Mouse (Mus musculus) frontal cortex, adult (tissue): Measurements from ENCODE around the gene Psmb3.
A peak's percentile ranks its signal among the peaks of the same experiment; 100 is the strongest.
"Not testable (repeated sequence)": the region's sequence is repeated elsewhere in the genome, so short reads cannot be mapped to it uniquely, and the experiment has no call there.

Experiments used
- ATAC-seq: cut with Nextera tagmentation; 2 replicates; pipeline ENCODE4 v1.9.2; 2017; ENCODE audit warnings: mild to moderate bottlenecking, moderate library complexity, mixed read lengths; ENCODE audit not compliant: low TSS enrichment

The Psmb3 gene

GRCm38 (mm10) chr11:97695712-97696401 is 7.3 kb upstream of the Psmb3 start:
- ATAC-seq, result no peak

GRCm38 (mm10) chr11:97696669-97697068 is 6.5 kb upstream of the Psmb3 start:
- no peak for ATAC-seq

GRCm38 (mm10) chr11:97697199-97697890 is 5.9 kb upstream of the Psmb3 start:
- no peak for ATAC-seq

GRCm38 (mm10) chr11:97697891-97698529 is 5.2 kb upstream of the Psmb3 start:
- ATAC-seq, result no peak

- ATAC-seq, result no peak
Measured at GRCm38 (mm10) chr11:97698741-97699611, 4.2 kb upstream of the Psmb3 start.

- ATAC-seq, result 0 out of 2 replicates have a peak, but pooled peaks have one; percentile 0
Measured at GRCm38 (mm10) chr11:97699626-97700002, 3.6 kb upstream of the Psmb3 start.

GRCm38 (mm10) chr11:97700003-97700745 is 3.0 kb upstream of the Psmb3 start, which contains the start of gene Pcgf2:
Gene Pcgf2, minus strand, starts transcription at chr11:97700497.
- ATAC-seq, result peak; percentile 18; the same call in 1 of the 2 replicates

GRCm38 (mm10) chr11:97700746-97701580 is 2.2 kb upstream of the Psmb3 start:
- ATAC-seq, result no peak

GRCm38 (mm10) chr11:97701581-97702392 is 1.4 kb upstream of the Psmb3 start:
- ATAC-seq, result no peak

- ATAC-seq, result no peak
Measured at GRCm38 (mm10) chr11:97702393-97702745, 830 bp upstream of the Psmb3 start.

GRCm38 (mm10) chr11:97710067-97710466 is 6.9 kb downstream of the Psmb3 start:
- ATAC-seq, result not testable (repeated sequence)

- no peak for ATAC-seq
Measured at GRCm38 (mm10) chr11:97711200-97711900, 8.2 kb downstream of the Psmb3 start.

- no peak for ATAC-seq
Measured at GRCm38 (mm10) chr11:97712286-97712685, 9.1 kb downstream of the Psmb3 start.

GRCm38 (mm10) chr11:97713896-97714295 is 10.7 kb downstream of the Psmb3 start:
- ATAC-seq, result no peak; the same call in 1 of the 2 replicates

- ATAC-seq, result no peak
Measured at GRCm38 (mm10) chr11:97714356-97714755, 11.2 kb downstream of the Psmb3 start.

- peak; percentile 28; the same call in 1 of the 2 replicates for ATAC-seq
Measured at GRCm38 (mm10) chr11:97714784-97715760, 11.9 kb downstream of the Psmb3 start.

- ATAC-seq, result no peak
Measured at GRCm38 (mm10) chr11:97716021-97716420, 12.8 kb downstream of the Psmb3 start.
